Mouse (Mus musculus) spleen, adult 2 months (tissue): Measurements from ENCODE around the gene Ttyh1.

ENCODE experiments used
- CTCF ChIP-seq: fragments of 200-500 bp; IDR thresholded peaks from 2 replicates; pipeline ENCODE4 v1.5.1; 2011; ENCODE audit warnings: mild to moderate bottlenecking, inconsistent platforms; ENCODE audit not compliant: insufficient read depth, insufficient read length, insufficient replicate concordance; ENCODE audit errors: extremely low read depth
- POLR2A ChIP-seq: fragments of 200-500 bp; IDR thresholded peaks from 2 replicates; pipeline ENCODE4 v1.6.1; 2011; ENCODE audit warnings: low read depth, low read length, inconsistent platforms

GRCm38 (mm10) chr7:4144046-4144445 lies 24.8 kb downstream of the Ttyh1 start:
- TF ChIP-seq CTCF (no peak), POLR2A (no peak)
